Comparison of ENCODE assay signal across 18 mouse cellular contexts in the genomic region with DNA sequence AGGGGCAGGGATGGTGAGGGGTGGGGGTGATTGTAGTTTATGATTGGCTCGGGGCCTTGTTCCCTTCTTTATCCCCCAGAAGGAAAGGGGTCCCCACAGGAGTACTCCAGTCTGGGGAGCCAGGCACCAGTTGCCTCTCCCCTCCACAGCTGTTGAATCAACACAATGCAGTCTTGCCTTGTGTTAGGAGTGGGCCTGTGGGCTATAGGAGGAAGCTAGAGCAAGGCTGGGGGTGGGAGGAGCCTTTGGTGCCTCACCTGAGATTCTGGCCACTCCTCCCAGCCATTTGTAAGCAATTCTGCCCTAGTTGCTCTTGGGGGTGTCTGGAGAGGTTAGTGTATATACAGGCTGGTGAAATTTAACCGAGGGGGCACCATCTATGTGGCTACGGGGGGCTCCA.
DNase-seq lines count a peak whose midpoint lies in the region; ATAC-seq and TF ChIP-seq lines count a peak whose summit lies in the region.
"Had no signal": no experiment of that assay in that cellular context is flagged by ENCODE, and none has a peak within 500 bp of the region (broad histone marks: within the 10 kb centered on the region; RNA-seq: fewer than 3 reads in every experiment).

No protein-coding gene starts in this region.

- H3K4me3 ChIP-seq in hindbrain, embryonic 10.5 days = no peak overlapping the region
- H3K4me3 ChIP-seq in hindbrain, embryonic 11.5 days (ENCODE audit: low read depth, low read length) = no peak overlapping the region
- no peak overlapping the region for H3K4me3 ChIP-seq in embryonic facial prominence, embryonic 12.5 days
- H3K4me3 ChIP-seq in limb, embryonic 12.5 days (replicated peaks) = no peak overlapping the region
- no peak overlapping the region for H3K4me3 ChIP-seq in lung, adult 2 months (replicated peaks; ENCODE audit: extremely low read depth, low read depth, low read length)
- H3K4me3 ChIP-seq: forebrain, embryonic 13.5 days; heart, embryonic 12.5 days; hindbrain, embryonic 12.5 days had no signal

- no peaks in the 10 kb centered on the region for H3K9me3 ChIP-seq in hindbrain, embryonic 10.5 days
- H3K9me3 ChIP-seq in hindbrain, embryonic 11.5 days (ENCODE audit: control insufficient read depth, low read length) = no peaks in the 10 kb centered on the region
- H3K9me3 ChIP-seq in embryonic facial prominence, embryonic 12.5 days = no peaks in the 10 kb centered on the region
- no peaks in the 10 kb centered on the region for H3K9me3 ChIP-seq in limb, embryonic 12.5 days
- H3K9me3 ChIP-seq: forebrain, embryonic 13.5 days; heart, embryonic 12.5 days; hindbrain, embryonic 12.5 days had no signal

- H3K27ac ChIP-seq in hindbrain, embryonic 10.5 days = peak overlapping the region; percentile 29; the same call in 1 of the 2 replicates
- H3K27ac ChIP-seq in hindbrain, embryonic 11.5 days (ENCODE audit: low read depth, low read length) = no peak overlapping the region
- H3K27ac ChIP-seq in embryonic facial prominence, embryonic 12.5 days = peak overlapping the region; percentile 55; the same call in 1 of the 2 replicates
- no peak overlapping the region for H3K27ac ChIP-seq in limb, embryonic 12.5 days
- H3K27ac ChIP-seq: forebrain, embryonic 13.5 days; hindbrain, embryonic 12.5 days had no signal

- TF ChIP-seq POLR2A in lung, adult 2 months (IDR thresholded peaks at IDR 0.05; ENCODE audit: borderline replicate concordance, extremely low read depth, low read depth, low read length) = no peak

- 95% methylated on average over 3 of the region's 3 CpGs for WGBS in hindbrain, embryonic 10.5 days
- 90% methylated on average over 3 of the region's 3 CpGs for WGBS in hindbrain, embryonic 11.5 days
- WGBS in embryonic facial prominence, embryonic 12.5 days = 87% methylated on average over 3 of the region's 3 CpGs
- WGBS in limb, embryonic 12.5 days = 71% methylated on average over 3 of the region's 3 CpGs
- 78% methylated on average over 3 of the region's 3 CpGs for WGBS in lung, adult 2 months

- H3K4me1 ChIP-seq in hindbrain, embryonic 10.5 days (replicated peaks) = peaks cover 64% of the 10 kb centered on the region
- peaks cover 13% of the 10 kb centered on the region for H3K4me1 ChIP-seq in hindbrain, embryonic 11.5 days (replicated peaks; ENCODE audit: control insufficient read depth, insufficient read depth, low read length)
- peaks cover 54% of the 10 kb centered on the region for H3K4me1 ChIP-seq in embryonic facial prominence, embryonic 12.5 days
- H3K4me1 ChIP-seq in limb, embryonic 12.5 days (replicated peaks) = peaks cover 56% of the 10 kb centered on the region
- H3K4me1 ChIP-seq in lung, adult 2 months (ENCODE audit: control insufficient read depth, insufficient read depth, low read length) = peaks cover 11% of the 10 kb centered on the region

- H3K9ac ChIP-seq in hindbrain, embryonic 11.5 days (ENCODE audit: low read depth, low read length) = no peak overlapping the region
- H3K9ac ChIP-seq in embryonic facial prominence, embryonic 12.5 days = 0 out of 2 replicates have a peak overlapping the region, but pooled peaks have one; percentile 29
- H3K9ac ChIP-seq in limb, embryonic 12.5 days (replicated peaks) = peak overlapping the region; percentile 27; the same call in 1 of the 2 replicates
- H3K9ac ChIP-seq: forebrain, embryonic 13.5 days; heart, embryonic 12.5 days; hindbrain, embryonic 12.5 days had no signal

- DNase-seq in hindbrain, embryonic 10.5 days (ENCODE audit: low spot score) = no peak
- DNase-seq in hindbrain, embryonic 11.5 days (ENCODE audit: low spot score) = no peak
- no peak for DNase-seq in lung, adult 2 months
- DNase-seq: adrenal gland, adult 2 months; adrenal gland, postnatal 25 days; cerebellum, adult 18-20 months; cerebellum, adult 9-11 months; cerebellum, postnatal 36 days; gastrocnemius, postnatal 36 days had no signal

- TF ChIP-seq CTCF in lung, adult 2 months (IDR thresholded peaks at IDR 0.05; ENCODE audit: insufficient read depth, low read length) = no peak

- no peaks in the 10 kb centered on the region for H3K27me3 ChIP-seq in hindbrain, embryonic 10.5 days (ENCODE audit: insufficient read depth, poor library complexity, severe bottlenecking)
- no peaks in the 10 kb centered on the region for H3K27me3 ChIP-seq in hindbrain, embryonic 11.5 days (ENCODE audit: control insufficient read depth, insufficient read depth, low read length)
- no peaks in the 10 kb centered on the region for H3K27me3 ChIP-seq in embryonic facial prominence, embryonic 12.5 days
- no peaks in the 10 kb centered on the region for H3K27me3 ChIP-seq in limb, embryonic 12.5 days
- H3K27me3 ChIP-seq: CH12.LX; forebrain, embryonic 13.5 days; heart, embryonic 12.5 days; hindbrain, embryonic 12.5 days had no signal

- no peak for ATAC-seq in hindbrain, embryonic 11.5 days (ENCODE audit: low FRiP score)
- no peak for ATAC-seq in embryonic facial prominence, embryonic 12.5 days (ENCODE audit: insufficient number of reproducible peaks, insufficient read depth, low FRiP score, low TSS enrichment)
- ATAC-seq in limb, embryonic 12.5 days (ENCODE audit: insufficient number of reproducible peaks, insufficient read depth, low FRiP score, low TSS enrichment, low read depth) = no peak
- no peak for ATAC-seq in frontal cortex, adult (ENCODE audit: low TSS enrichment)
- ATAC-seq: forebrain, embryonic 13.5 days; hindbrain, embryonic 16.5 days; inflammation-experienced regulatory T-cells, adult 6 months had no signal

- H3K36me3 ChIP-seq in hindbrain, embryonic 10.5 days = peaks cover 61% of the 10 kb centered on the region
- 0 out of 2 replicates have a peak, but pooled peaks cover 7% of the 10 kb centered on the region for H3K36me3 ChIP-seq in hindbrain, embryonic 11.5 days (ENCODE audit: control insufficient read depth, insufficient read depth, low read length)
- peaks cover 28% of the 10 kb centered on the region for H3K36me3 ChIP-seq in embryonic facial prominence, embryonic 12.5 days
- peaks cover 62% of the 10 kb centered on the region for H3K36me3 ChIP-seq in limb, embryonic 12.5 days

- H3K4me2 ChIP-seq in hindbrain, embryonic 11.5 days (replicated peaks; ENCODE audit: low read depth, low read length) = no peak overlapping the region
- H3K4me2 ChIP-seq in embryonic facial prominence, embryonic 12.5 days (replicated peaks) = no peak overlapping the region
- no peak overlapping the region for H3K4me2 ChIP-seq in limb, embryonic 12.5 days
- H3K4me2 ChIP-seq: forebrain, embryonic 13.5 days; heart, embryonic 12.5 days; hindbrain, embryonic 12.5 days had no signal

Comparison
In these comparisons a context has a peak if more than half of its experiments do, and no peak if none do; other contexts are left out.
1. H3K27ac ChIP-seq: peak in hindbrain, embryonic 10.5 days (single experiment) and embryonic facial prominence, embryonic 12.5 days (single experiment); none in hindbrain, embryonic 11.5 days (single experiment) and limb, embryonic 12.5 days (single experiment).